Mouse (Mus musculus) inflammation-experienced regulatory T-cells, adult 16 weeks (primary cell): Measurements from ENCODE around the gene Olfr1089. TPM values are rescaled to one million over a fixed set of nuclear protein-coding genes. Genes with fewer than 3 reads are reported as not detected.

ENCODE experiments used
- polyA plus RNA-seq: library from polyadenylated mRNA; unstranded; fragments of 100-300 nt; shearing (Covaris generic); gene quantifications from one replicate; pipeline ENCODE4 v1.2.1, GENCODE M21; 2017

The Olfr1089 gene
- not detected for polyA plus RNA-seq

GRCm38 (mm10) chr2:86733601-86734000 lies at the start of gene Olfr1089:
Gene Olfr1089, minus strand, starts transcription at chr2:86733701.

GRCm38 (mm10) chr2:86782179-86782578 lies 48.7 kb upstream of the Olfr1089 start, which contains the start of gene Olfr1093:
Gene Olfr1093, plus strand, starts transcription at chr2:86782479.

GRCm38 (mm10) chr2:86758893-86759292 lies 25.4 kb upstream of the Olfr1089 start, which contains the start of gene Olfr1090:
Gene Olfr1090, minus strand, starts transcription at chr2:86758993.

GRCm38 (mm10) chr2:86698295-86698694 lies 35.2 kb downstream of the Olfr1089 start, which contains the start of gene Olfr1087:
Gene Olfr1087, minus strand, starts transcription at chr2:86698395.

Other genes starting within 250 kb of the Olfr1089 start
- not detected for gene Olfr228, start 246.3 kb downstream of the Olfr1089 start, polyA plus RNA-seq
- gene Olfr1076, start 225.2 kb downstream of the Olfr1089 start, polyA plus RNA-seq = not detected
- not detected for gene Olfr1079, start 191.2 kb downstream of the Olfr1089 start, polyA plus RNA-seq
- gene Olfr1080, start 175.5 kb downstream of the Olfr1089 start, polyA plus RNA-seq = not detected
- not detected for gene Olfr1082, start 134.7 kb downstream of the Olfr1089 start, polyA plus RNA-seq
- not detected for gene Olfr1084, start 94.0 kb downstream of the Olfr1089 start, polyA plus RNA-seq
- not detected for gene Olfr1085, start 71.7 kb downstream of the Olfr1089 start, polyA plus RNA-seq
- gene Olfr1086, start 53.6 kb downstream of the Olfr1089 start, polyA plus RNA-seq = not detected
- not detected for gene Olfr1087, start 35.3 kb downstream of the Olfr1089 start, polyA plus RNA-seq
- gene Olfr1090, start 25.3 kb upstream of the Olfr1089 start, polyA plus RNA-seq = not detected
- gene Olfr1093, start 48.8 kb upstream of the Olfr1089 start, polyA plus RNA-seq = not detected
- not detected for gene Olfr141, start 76.3 kb upstream of the Olfr1089 start, polyA plus RNA-seq
- not detected for gene Olfr1094, start 91.0 kb upstream of the Olfr1089 start, polyA plus RNA-seq
- not detected for gene Olfr1095, start 118.0 kb upstream of the Olfr1089 start, polyA plus RNA-seq
- not detected for gene Gm13723, start 141.1 kb upstream of the Olfr1089 start, polyA plus RNA-seq
- not detected for gene Olfr1097, start 158.5 kb upstream of the Olfr1089 start, polyA plus RNA-seq
- gene Olfr1098, start 190.8 kb upstream of the Olfr1089 start, polyA plus RNA-seq = not detected
- not detected for gene Olfr1099, start 227.0 kb upstream of the Olfr1089 start, polyA plus RNA-seq
- gene Olfr1100, start 246.3 kb upstream of the Olfr1089 start, polyA plus RNA-seq = not detected